In the genomic region with DNA sequence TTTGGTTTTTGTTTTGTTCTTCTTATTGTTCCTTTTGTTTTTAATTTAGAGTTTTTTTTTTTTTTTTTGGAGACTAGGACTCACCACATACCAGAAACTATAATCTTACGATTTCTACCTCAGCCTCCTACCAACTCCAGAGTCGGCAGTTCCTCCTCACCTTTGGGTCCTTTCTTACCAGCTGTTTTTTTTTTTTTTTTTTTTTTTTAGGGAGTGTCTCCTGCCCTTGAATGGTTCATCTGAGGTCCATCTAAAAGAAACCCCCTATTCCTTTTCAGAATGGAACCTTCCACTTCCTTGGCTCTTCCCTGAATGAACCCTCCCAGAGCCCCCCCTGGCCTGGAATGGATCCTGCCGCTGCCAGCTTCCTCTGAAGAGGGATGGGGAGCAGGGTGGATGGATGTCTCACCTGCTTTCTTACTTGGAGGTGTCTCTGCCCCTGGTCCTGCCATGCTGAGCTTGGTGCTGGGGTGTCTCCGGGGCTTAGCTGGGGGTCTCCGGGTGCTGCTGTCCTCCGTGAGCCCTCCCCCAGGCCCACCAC, we compare ENCODE assay signal across 12 mouse cellular contexts. TPM values are rescaled to one million over a fixed set of nuclear protein-coding genes. Genes with fewer than 3 reads are reported as not detected.
DNase-seq lines count a peak whose midpoint lies in the region; ATAC-seq and TF ChIP-seq lines count a peak whose summit lies in the region.
"Had no signal": no experiment of that assay in that cellular context is flagged by ENCODE, and none has a peak within 500 bp of the region (broad histone marks: within the 10 kb centered on the region; RNA-seq: fewer than 3 reads in every experiment).

No protein-coding gene starts in this region.

- no peak for ATAC-seq in kidney, embryonic 14.5 days (ENCODE audit: low FRiP score, low TSS enrichment)
- ATAC-seq in limb, embryonic 13.5 days (ENCODE audit: low FRiP score, low read depth): no peak
- ATAC-seq: intestine, postnatal 0 days had no signal

- in situ Hi-C loops in ES-E14 (cut with MboI; ENCODE audit: low sequenced_read_pairs in 2 of 2, unreplicated experiment in 2 of 2): no loop called here

- H3K27me3 ChIP-seq in kidney, embryonic 14.5 days (ENCODE audit: control insufficient read depth, insufficient read depth, low read length): no peaks in the 10 kb centered on the region
- H3K27me3 ChIP-seq in embryonic facial prominence, embryonic 10.5 days (replicated peaks; ENCODE audit: low read depth, poor library complexity, severe bottlenecking): no peaks in the 10 kb centered on the region
- H3K27me3 ChIP-seq in limb, embryonic 13.5 days: no peaks in the 10 kb centered on the region

- H3K4me3 ChIP-seq in kidney, embryonic 14.5 days (ENCODE audit: low read length): no peak overlapping the region
- no peak overlapping the region for H3K4me3 ChIP-seq in ES-E14 (ENCODE audit: insufficient read depth in 1 of 2, low read depth in 1 of 2, low read length in 2 of 2, poor library complexity in 1 of 2, severe bottlenecking in 1 of 2)
- H3K4me3 ChIP-seq in embryonic facial prominence, embryonic 10.5 days: peak overlapping the region; percentile 23; the same call in 1 of the 2 replicates
- H3K4me3 ChIP-seq in limb, embryonic 13.5 days: no peak overlapping the region
- H3K4me3 ChIP-seq: liver, embryonic 15.5 days had no signal

- DNase-seq in kidney, postnatal 36 days: no peak
- DNase-seq in ES-E14 (ENCODE audit: low read depth, low spot score): no peak
- no peak for DNase-seq in embryonic facial prominence, embryonic 10.5 days (ENCODE audit: low spot score)
- DNase-seq in spleen, postnatal 36 days (ENCODE audit: low spot score in 2 of 2): no peak
- DNase-seq in spleen, adult 12 weeks (ENCODE audit: low spot score): no peak
- no peak for DNase-seq in thymus, postnatal 4 days
- DNase-seq: heart, adult 18-20 months; thymus, postnatal 25 days had no signal

- no peaks in the 10 kb centered on the region for H3K9me3 ChIP-seq in kidney, embryonic 14.5 days (ENCODE audit: control insufficient read depth, low read length)
- H3K9me3 ChIP-seq in ES-E14 (ENCODE audit: control insufficient read depth, insufficient read depth, low read depth, low read length): no peaks in the 10 kb centered on the region
- no peaks in the 10 kb centered on the region for H3K9me3 ChIP-seq in embryonic facial prominence, embryonic 10.5 days
- no peaks in the 10 kb centered on the region for H3K9me3 ChIP-seq in limb, embryonic 13.5 days
- H3K9me3 ChIP-seq: liver, embryonic 15.5 days had no signal

- H3K27ac ChIP-seq in kidney, embryonic 14.5 days (ENCODE audit: low read depth, low read length): no peak overlapping the region
- H3K27ac ChIP-seq in ES-E14 (ENCODE audit: insufficient read depth, low read depth, low read length, poor library complexity, severe bottlenecking): no peak overlapping the region
- H3K27ac ChIP-seq in embryonic facial prominence, embryonic 10.5 days (replicated peaks): peak overlapping the region; percentile 51
- no peak overlapping the region for H3K27ac ChIP-seq in limb, embryonic 13.5 days

- H3K9ac ChIP-seq in kidney, embryonic 14.5 days (ENCODE audit: low read depth, low read length): 0 out of 2 replicates have a peak overlapping the region, but pooled peaks have one; percentile 13
- H3K9ac ChIP-seq in ES-E14 (ENCODE audit: insufficient read depth, low read depth, low read length, poor library complexity, severe bottlenecking): no peak overlapping the region
- H3K9ac ChIP-seq in limb, embryonic 13.5 days: peak overlapping the region; percentile 21; the same call in 1 of the 2 replicates
- H3K9ac ChIP-seq: liver, embryonic 15.5 days had no signal

- peaks cover 14% of the 10 kb centered on the region for H3K36me3 ChIP-seq in kidney, embryonic 14.5 days (ENCODE audit: control insufficient read depth, insufficient read depth, low read length)
- peaks cover 9% of the 10 kb centered on the region; the same call in 1 of the 2 replicates for H3K36me3 ChIP-seq in ES-E14 (ENCODE audit: control insufficient read depth, insufficient read depth, low read length, poor library complexity, severe bottlenecking)
- peaks cover 51% of the 10 kb centered on the region for H3K36me3 ChIP-seq in embryonic facial prominence, embryonic 10.5 days (replicated peaks)
- peaks cover 53% of the 10 kb centered on the region for H3K36me3 ChIP-seq in limb, embryonic 13.5 days
- H3K36me3 ChIP-seq: liver, embryonic 15.5 days had no signal

- peaks cover 13% of the 10 kb centered on the region; the same call in 1 of the 2 replicates for H3K4me1 ChIP-seq in kidney, embryonic 14.5 days (ENCODE audit: control insufficient read depth, insufficient read depth, low read length)
- peaks cover 2 to 34% of the 10 kb centered on the region in 2 experiments; a peak in 3 of 4 replicates for H3K4me1 ChIP-seq in ES-E14 (ENCODE audit: control insufficient read depth in 2 of 2, insufficient read depth in 2 of 2, low read length in 2 of 2, poor library complexity in 1 of 2)
- peaks cover 72% of the 10 kb centered on the region for H3K4me1 ChIP-seq in embryonic facial prominence, embryonic 10.5 days
- peaks cover 44% of the 10 kb centered on the region for H3K4me1 ChIP-seq in limb, embryonic 13.5 days

- WGBS in kidney, embryonic 14.5 days: 87% methylated on average over 6 of the region's 6 CpGs
- 86% methylated on average over 6 of the region's 6 CpGs for WGBS in embryonic facial prominence, embryonic 10.5 days
- 84% methylated on average over 6 of the region's 6 CpGs for WGBS in limb, embryonic 13.5 days

- H3K4me2 ChIP-seq in kidney, embryonic 14.5 days (replicated peaks; ENCODE audit: low read depth, low read length): no peak overlapping the region
- H3K4me2 ChIP-seq in limb, embryonic 13.5 days (replicated peaks): no peak overlapping the region
- H3K4me2 ChIP-seq: liver, embryonic 15.5 days had no signal

TF ChIP-seq in ES-E14, 5 proteins besides CTCF, POLR2A, EP300 and RAD21:
- TF ChIP-seq ZNF384 (IDR thresholded peaks at IDR 0.05; ENCODE audit: low read depth, low read length) (peak; percentile 85), MAFK (IDR thresholded peaks at IDR 0.05; ENCODE audit: insufficient read depth, low read depth, low read length) (no peak)

RNA-seq across cellular contexts. Expression of a gene that starts 3.9 kb away (rescaled TPM):
- 0.56 and 1.1 TPM in 2 replicates for polyA plus RNA-seq in kidney, embryonic 14.5 days (2014; fragmentation: Nextera tagmentation; extraction: Ambion mirVana)
- total RNA-seq in ES-E14 (2012; rRNA removed): 5.9 and 7.4 TPM in 2 replicates
- 3.0 and 3.6 TPM in 2 replicates for polyA plus RNA-seq in embryonic facial prominence, embryonic 10.5 days (2016; fragmentation: Nextera tagmentation; extraction: Ambion mirVana)
- polyA plus RNA-seq in limb, embryonic 13.5 days (2015; fragmentation: Nextera tagmentation; extraction: Ambion mirVana): 2.9 and 4.0 TPM in 2 replicates

RNA-seq across cellular contexts. Expression of a gene that starts 8.1 kb away (rescaled TPM):
- polyA plus RNA-seq in kidney, embryonic 14.5 days (2014; fragmentation: Nextera tagmentation; extraction: Ambion mirVana): 104 and 121 TPM in 2 replicates
- total RNA-seq in ES-E14 (2012; rRNA removed): 15.9 and 21.6 TPM in 2 replicates
- 89.8 and 94.3 TPM in 2 replicates for polyA plus RNA-seq in embryonic facial prominence, embryonic 10.5 days (2016; fragmentation: Nextera tagmentation; extraction: Ambion mirVana)
- polyA plus RNA-seq in limb, embryonic 13.5 days (2015; fragmentation: Nextera tagmentation; extraction: Ambion mirVana): 128 and 134 TPM in 2 replicates

RNA-seq across cellular contexts. Expression of a gene that starts 41.2 kb away (rescaled TPM):
- polyA plus RNA-seq in kidney, embryonic 14.5 days (2014; fragmentation: Nextera tagmentation; extraction: Ambion mirVana): 41.6 and 54.8 TPM in 2 replicates
- total RNA-seq in ES-E14 (2012; rRNA removed): 27.6 and 34.5 TPM in 2 replicates
- polyA plus RNA-seq in embryonic facial prominence, embryonic 10.5 days (2016; fragmentation: Nextera tagmentation; extraction: Ambion mirVana): 47.9 and 49.1 TPM in 2 replicates
- polyA plus RNA-seq in limb, embryonic 13.5 days (2015; fragmentation: Nextera tagmentation; extraction: Ambion mirVana): 26.5 and 27.2 TPM in 2 replicates

RNA-seq across cellular contexts. Expression of a gene that starts 50.0 kb away (rescaled TPM):
- 11.8 and 16.4 TPM in 2 replicates for polyA plus RNA-seq in kidney, embryonic 14.5 days (2014; fragmentation: Nextera tagmentation; extraction: Ambion mirVana)
- 42.3 and 43.0 TPM in 2 replicates for total RNA-seq in ES-E14 (2012; rRNA removed)
- 9.1 and 11.5 TPM in 2 replicates for polyA plus RNA-seq in embryonic facial prominence, embryonic 10.5 days (2016; fragmentation: Nextera tagmentation; extraction: Ambion mirVana)
- polyA plus RNA-seq in limb, embryonic 13.5 days (2015; fragmentation: Nextera tagmentation; extraction: Ambion mirVana): 11.7 and 11.8 TPM in 2 replicates

RNA-seq across cellular contexts. Expression of a gene that starts 50.1 kb away (rescaled TPM):
- polyA plus RNA-seq in kidney, embryonic 14.5 days (2014; fragmentation: Nextera tagmentation; extraction: Ambion mirVana): 21.8 and 27.4 TPM in 2 replicates
- total RNA-seq in ES-E14 (2012; rRNA removed): 24.5 and 33.0 TPM in 2 replicates
- polyA plus RNA-seq in embryonic facial prominence, embryonic 10.5 days (2016; fragmentation: Nextera tagmentation; extraction: Ambion mirVana): 14.5 and 17.5 TPM in 2 replicates
- polyA plus RNA-seq in limb, embryonic 13.5 days (2015; fragmentation: Nextera tagmentation; extraction: Ambion mirVana): 35.3 and 36.0 TPM in 2 replicates
